Mouse (Mus musculus): Measurements from ENCODE around the gene Nudt22. TPM values are rescaled to one million over a fixed set of nuclear protein-coding genes. Genes with fewer than 3 reads are reported as not detected.
"Not testable (repeated sequence)": the region's sequence is repeated elsewhere in the genome, so short reads cannot be mapped to it uniquely, and the experiment has no call there.

Nudt22 gene
- polyA plus RNA-seq, 1 experiment from 2014 or later, result 40.8 TPM

- H3K4me2 ChIP-seq (ENCODE audit: low read length), result peak overlapping the region; percentile 97
- H3K4me1 ChIP-seq (replicated peaks; ENCODE audit: insufficient read depth, low read length), result peaks cover 31% of the 10 kb centered on the region
- no peaks in the 10 kb centered on the region for H3K9me3 ChIP-seq (replicated peaks; ENCODE audit: low read length)
- no peaks in the 10 kb centered on the region for H3K27me3 ChIP-seq (ENCODE audit: insufficient read depth, low read length)
- no peak for DNase-seq (ENCODE audit: low spot score)
- TF ChIP-seq CTCF (IDR thresholded peaks at IDR 0.05; ENCODE audit: low read depth), result no peak
- peak overlapping the region; percentile 73 for H3K27ac ChIP-seq
- 61% methylated on average over 14 of the region's 14 CpGs for WGBS
- H3K36me3 ChIP-seq (ENCODE audit: insufficient read depth, low read length), result no peaks in the 10 kb centered on the region
- H3K4me3 ChIP-seq (replicated peaks; ENCODE audit: low read depth, low read length), result peak overlapping the region; percentile 53
- H3K9ac ChIP-seq (ENCODE audit: low read depth, low read length), result peak overlapping the region; percentile 68
- no peak for ATAC-seq (replicated peaks; ENCODE audit: low FRiP score, low read depth)
Observed at GRCm38 (mm10) chr19:6993011-6993770, 2.7 kb downstream of the Nudt22 start.

- peak within 1 kb of the TSS; percentile 53 for H3K4me3 ChIP-seq (replicated peaks; ENCODE audit: low read depth, low read length)
- H3K9ac ChIP-seq (ENCODE audit: low read depth, low read length), result peak within 1 kb of the TSS; percentile 68
- WGBS, result 1% methylated on average over 37 of the region's 37 CpGs
Observed at GRCm38 (mm10) chr19:6992011-6992858, 3.7 kb downstream of the Nudt22 start, which contains the start of gene Dnajc4. Gene Dnajc4, minus strand, starts transcription at chr19:6992572.

GRCm38 (mm10) chr19:6991166-6991565 is 4.8 kb downstream of the Nudt22 start:
- not testable (repeated sequence) for DNase-seq (ENCODE audit: low spot score); H3K9me3 ChIP-seq (replicated peaks; ENCODE audit: low read length); H3K4me3 ChIP-seq (replicated peaks; ENCODE audit: low read depth, low read length); ATAC-seq (replicated peaks; ENCODE audit: low FRiP score, low read depth); H3K36me3 ChIP-seq (ENCODE audit: insufficient read depth, low read length); H3K27me3 ChIP-seq (ENCODE audit: insufficient read depth, low read length); H3K4me2 ChIP-seq (ENCODE audit: low read length); H3K9ac ChIP-seq (ENCODE audit: low read depth, low read length); H3K27ac ChIP-seq
- peaks cover 29% of the 10 kb centered on the region for H3K4me1 ChIP-seq (replicated peaks; ENCODE audit: insufficient read depth, low read length)
- WGBS, result 94% methylated on average over 6 of the region's 6 CpGs

More at GRCm38 (mm10) chr19:6992011-6992858, 3.7 kb downstream of the Nudt22 start, which contains the start of gene Dnajc4:
- H3K27me3 ChIP-seq (ENCODE audit: insufficient read depth, low read length), result no peaks in the 10 kb centered on the region
- peak within 1 kb of the TSS; percentile 73 for H3K27ac ChIP-seq
- H3K4me2 ChIP-seq (ENCODE audit: low read length), result peak within 1 kb of the TSS; percentile 97
- DNase-seq (ENCODE audit: low spot score) (peak; percentile 99), ATAC-seq (replicated peaks; ENCODE audit: low FRiP score, low read depth) (peak; percentile 93)
- H3K9me3 ChIP-seq (replicated peaks; ENCODE audit: low read length), result no peaks in the 10 kb centered on the region
- peak; percentile 38 for TF ChIP-seq CTCF (IDR thresholded peaks at IDR 0.05; ENCODE audit: low read depth)
- no peaks in the 10 kb centered on the region for H3K36me3 ChIP-seq (ENCODE audit: insufficient read depth, low read length)
- peaks cover 30% of the 10 kb centered on the region for H3K4me1 ChIP-seq (replicated peaks; ENCODE audit: insufficient read depth, low read length)

DNA sequence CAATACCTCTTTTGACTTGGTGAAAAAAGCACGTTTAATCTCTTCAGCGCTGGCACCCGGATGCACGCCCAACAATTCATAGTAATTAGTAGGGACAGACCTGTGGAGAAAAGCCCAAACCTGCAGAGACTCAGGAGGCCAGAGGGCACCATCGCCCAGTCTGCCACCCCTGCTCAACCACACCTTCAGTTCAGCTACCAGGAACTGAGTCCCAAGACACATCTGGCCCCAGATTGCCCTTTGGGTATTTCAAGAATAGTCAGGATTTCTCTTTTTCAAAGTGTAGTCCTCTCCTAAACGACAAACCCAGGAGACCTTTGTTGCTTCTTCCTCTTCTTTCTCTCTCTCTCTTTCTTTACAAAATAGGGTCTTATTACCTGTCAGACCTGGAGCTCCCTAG is 5.2 kb downstream of the Nudt22 start:
- no peak for DNase-seq (ENCODE audit: low spot score)
- 89% methylated on average over 6 of the region's 6 CpGs for WGBS
- ATAC-seq (replicated peaks; ENCODE audit: low FRiP score, low read depth), result no peak
- H3K4me2 ChIP-seq (ENCODE audit: low read length), result no peak overlapping the region
- no peaks in the 10 kb centered on the region for H3K9me3 ChIP-seq (replicated peaks; ENCODE audit: low read length)
- H3K4me1 ChIP-seq (replicated peaks; ENCODE audit: insufficient read depth, low read length), result peaks cover 33% of the 10 kb centered on the region
- no peak overlapping the region for H3K9ac ChIP-seq (ENCODE audit: low read depth, low read length)
- no peaks in the 10 kb centered on the region for H3K36me3 ChIP-seq (ENCODE audit: insufficient read depth, low read length)
- H3K27me3 ChIP-seq (ENCODE audit: insufficient read depth, low read length), result no peaks in the 10 kb centered on the region
- H3K27ac ChIP-seq, result no peak overlapping the region
- no peak overlapping the region for H3K4me3 ChIP-seq (replicated peaks; ENCODE audit: low read depth, low read length)
- TF ChIP-seq CTCF (IDR thresholded peaks at IDR 0.05; ENCODE audit: low read depth), result no peak

DNA sequence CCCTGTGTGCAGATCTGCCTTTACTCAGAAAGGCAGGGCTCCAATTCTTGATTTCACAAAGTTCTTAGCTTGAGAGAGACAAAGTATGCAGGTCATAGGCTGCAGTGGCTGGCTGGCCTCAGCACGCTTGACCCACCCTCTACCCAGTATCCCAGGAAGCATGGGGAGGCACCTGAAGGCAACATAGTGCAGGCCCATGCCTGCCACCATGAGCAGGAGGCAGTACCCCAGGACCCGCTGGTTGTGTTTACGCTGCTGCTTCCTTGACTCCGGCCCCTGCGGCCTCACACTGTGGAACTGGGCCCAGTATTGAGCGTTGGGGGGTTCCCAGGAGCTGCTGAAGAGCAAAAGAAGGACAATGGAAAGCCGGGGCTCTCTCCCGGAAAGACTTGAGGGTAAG is 6.7 kb downstream of the Nudt22 start:
- 89% methylated on average over 8 of the region's 8 CpGs for WGBS

GRCm38 (mm10) chr19:6987904-6988285 is 8.0 kb downstream of the Nudt22 start:
- no peaks in the 10 kb centered on the region for H3K27me3 ChIP-seq (ENCODE audit: insufficient read depth, low read length)
- TF ChIP-seq CTCF (IDR thresholded peaks at IDR 0.05; ENCODE audit: low read depth), result no peak
- peak overlapping the region; percentile 86 for H3K9ac ChIP-seq (ENCODE audit: low read depth, low read length)
- H3K4me3 ChIP-seq (replicated peaks; ENCODE audit: low read depth, low read length), result peak overlapping the region; percentile 82
- H3K4me2 ChIP-seq (ENCODE audit: low read length), result peak overlapping the region; percentile 87
- ATAC-seq (replicated peaks; ENCODE audit: low FRiP score, low read depth), result no peak
- H3K4me1 ChIP-seq (replicated peaks; ENCODE audit: insufficient read depth, low read length), result peaks cover 20% of the 10 kb centered on the region
- 2% methylated on average over 8 of the region's 8 CpGs for WGBS
- H3K9me3 ChIP-seq (replicated peaks; ENCODE audit: low read length), result no peaks in the 10 kb centered on the region
- no peak for DNase-seq (ENCODE audit: low spot score)
- H3K27ac ChIP-seq, result peak overlapping the region; percentile 85
- H3K36me3 ChIP-seq (ENCODE audit: insufficient read depth, low read length), result peaks cover 10% of the 10 kb centered on the region; the same call in 1 of the 2 replicates

More for the DNA sequence above, 6.7 kb downstream of the Nudt22 start:
- peaks cover 24% of the 10 kb centered on the region for H3K4me1 ChIP-seq (replicated peaks; ENCODE audit: insufficient read depth, low read length)
- peaks cover 4% of the 10 kb centered on the region; the same call in 1 of the 2 replicates for H3K36me3 ChIP-seq (ENCODE audit: insufficient read depth, low read length)
- H3K27me3 ChIP-seq (ENCODE audit: insufficient read depth, low read length), result no peaks in the 10 kb centered on the region
- DNase-seq (ENCODE audit: low spot score) (no peak), ATAC-seq (replicated peaks; ENCODE audit: low FRiP score, low read depth) (no peak)
- H3K4me2 ChIP-seq (ENCODE audit: low read length), result no peak overlapping the region
- TF ChIP-seq CTCF (IDR thresholded peaks at IDR 0.05; ENCODE audit: low read depth), result no peak
- H3K9me3 ChIP-seq (replicated peaks; ENCODE audit: low read length), result no peaks in the 10 kb centered on the region
- no peak overlapping the region for H3K4me3 ChIP-seq (replicated peaks; ENCODE audit: low read depth, low read length)
- no peak overlapping the region for H3K9ac ChIP-seq (ENCODE audit: low read depth, low read length)
- no peak overlapping the region for H3K27ac ChIP-seq
